Mouse (Mus musculus) hindbrain, postnatal 0 days (tissue): ENCODE results near the gene Gria1. TPM values are rescaled to one million over a fixed set of nuclear protein-coding genes. Genes with fewer than 3 reads are reported as not detected.

Experiments used
- ATAC-seq: fragments of 200-750 bp; cut with Nextera tagmentation; 2 replicates; pipeline ENCODE4 v1.8.0; 2017; ENCODE audit warnings: mild to moderate bottlenecking, moderate TSS enrichment, moderate library complexity
- DNase-seq: peaks from one replicate; pipeline ENCODE4 v3.0.0-alpha.2; 2015; ENCODE audit warnings: low spot score
- H3K27ac ChIP-seq: fragments of 300-500 bp; sonication (generic); 2 replicates; pipeline ENCODE4 v1.5.1; 2014; ENCODE audit warnings: mild to moderate bottlenecking
- H3K27me3 ChIP-seq: fragments of 300-500 bp; sonication (generic); 2 replicates; pipeline ENCODE4 v1.6.1; 2014; ENCODE audit warnings: low read length, mixed read lengths; ENCODE audit not compliant: insufficient read depth
- H3K36me3 ChIP-seq: fragments of 300-500 bp; sonication (generic); 2 replicates; pipeline ENCODE4 v1.6.1; 2014; ENCODE audit warnings: low read length, mixed read lengths; ENCODE audit not compliant: insufficient read depth
- H3K4me1 ChIP-seq: fragments of 300-500 bp; sonication (generic); 2 replicates; pipeline ENCODE4 v1.6.1; 2014; ENCODE audit warnings: antibody characterized with exemption, low read length, mixed read lengths; ENCODE audit not compliant: insufficient read depth
- H3K4me2 ChIP-seq: fragments of 300-500 bp; sonication (generic); 2 replicates; pipeline ENCODE4 v1.6.1; 2014; ENCODE audit warnings: low read depth, mild to moderate bottlenecking, low read length, moderate library complexity, mixed read lengths
- H3K4me3 ChIP-seq: fragments of 300-500 bp; sonication (generic); 2 replicates; pipeline ENCODE4 v1.5.1; 2014; ENCODE audit warnings: low read length
- H3K9ac ChIP-seq: fragments of 300-500 bp; sonication (generic); replicated peaks from 2 replicates; pipeline ENCODE4 v1.6.1; 2014; ENCODE audit warnings: mild to moderate bottlenecking, low read length, moderate library complexity, mixed read lengths
- H3K9me3 ChIP-seq: fragments of 300-500 bp; sonication (generic); 2 replicates; pipeline ENCODE4 v1.6.1; 2016; ENCODE audit warnings: low read length, mixed read lengths
- CTCF ChIP-seq: IDR thresholded peaks from 2 replicates; pipeline ENCODE4 v1.5.1; 2016; ENCODE audit warnings: antibody characterized with exemption, control low read depth, low read depth
- WGBS: fragments of 180-500 bp; shearing (Covaris S2); extraction: QIAGEN DNeasy Blood & Tissue Kit; methylation state at CpG from one replicate; pipeline ENCODE4 v1.1.7; 2014; 5-methylcytosine and 5-hydroxymethylcytosine counted together
- polyA plus RNA-seq: library from polyadenylated mRNA; unstranded; fragments of >200 nt; fragmentation: Nextera tagmentation; extraction: Ambion mirVana; gene quantifications from 2 replicates; pipeline ENCODE4 v1.2.1, GENCODE M21; 2015
- total RNA-seq: library from RNA; depleted of rRNA; stranded (reverse); fragments of >200 nt; gene quantifications from 2 replicates; pipeline ENCODE4 v1.2.3, GENCODE M21; 2014

Gene Gria1
- total and polyA plus RNA-seq, 2 experiments from 2014 or later = 47.1 to 58.2 TPM

GRCm38 (mm10) chr11:57319374-57319773 is 308.2 kb downstream of the Gria1 start:
- no peak overlapping the region for H3K27ac ChIP-seq

GRCm38 (mm10) chr11:57324099-57324498 is 312.9 kb downstream of the Gria1 start:
- Histone ChIP-seq H3K4me2 (no peak overlapping the region), H3K27ac (no peak overlapping the region), H3K36me3 (no peaks in the 10 kb centered on the region), H3K4me1 (no peaks in the 10 kb centered on the region), H3K9me3 (no peaks in the 10 kb centered on the region), H3K27me3 (no peaks in the 10 kb centered on the region), H3K9ac (no peak overlapping the region), H3K4me3 (no peak overlapping the region)
- DNase-seq (no peak), ATAC-seq (no peak)
- WGBS = 87% methylated on average over 4 of the region's 4 CpGs
- no peak for TF ChIP-seq CTCF

More at GRCm38 (mm10) chr11:57319374-57319773, 308.2 kb downstream of the Gria1 start:
- H3K9me3 ChIP-seq = no peaks in the 10 kb centered on the region
- H3K36me3 ChIP-seq = no peaks in the 10 kb centered on the region
- no peak overlapping the region for H3K9ac ChIP-seq
- no peaks in the 10 kb centered on the region for H3K27me3 ChIP-seq
- H3K4me3 ChIP-seq = no peak overlapping the region
- WGBS = 84% methylated on average over 3 of the region's 3 CpGs
- TF ChIP-seq CTCF = no peak
- no peaks in the 10 kb centered on the region for H3K4me1 ChIP-seq
- no peak overlapping the region for H3K4me2 ChIP-seq
- no peak for ATAC-seq
- no peak for DNase-seq
